Mouse (Mus musculus): ENCODE results near the gene Ints2.
"Not testable (repeated sequence)": the region's sequence is repeated elsewhere in the genome, so short reads cannot be mapped to it uniquely, and the experiment has no call there.

Ints2 gene

GRCm38 (mm10) chr11:86257460-86258076 lies at the start of gene Ints2:
Ints2 (minus strand) TSS chr11:86257575.
- DNase-seq: peak; percentile 97

- not testable (repeated sequence) for DNase-seq
Measured at GRCm38 (mm10) chr11:86292201-86292600, 34.8 kb upstream of the Ints2 start.

- DNase-seq: no peak
Measured at GRCm38 (mm10) chr11:86291714-86292113, 34.3 kb upstream of the Ints2 start.

GRCm38 (mm10) chr11:86285729-86286128 lies 28.4 kb upstream of the Ints2 start:
- DNase-seq: no peak

DNA sequence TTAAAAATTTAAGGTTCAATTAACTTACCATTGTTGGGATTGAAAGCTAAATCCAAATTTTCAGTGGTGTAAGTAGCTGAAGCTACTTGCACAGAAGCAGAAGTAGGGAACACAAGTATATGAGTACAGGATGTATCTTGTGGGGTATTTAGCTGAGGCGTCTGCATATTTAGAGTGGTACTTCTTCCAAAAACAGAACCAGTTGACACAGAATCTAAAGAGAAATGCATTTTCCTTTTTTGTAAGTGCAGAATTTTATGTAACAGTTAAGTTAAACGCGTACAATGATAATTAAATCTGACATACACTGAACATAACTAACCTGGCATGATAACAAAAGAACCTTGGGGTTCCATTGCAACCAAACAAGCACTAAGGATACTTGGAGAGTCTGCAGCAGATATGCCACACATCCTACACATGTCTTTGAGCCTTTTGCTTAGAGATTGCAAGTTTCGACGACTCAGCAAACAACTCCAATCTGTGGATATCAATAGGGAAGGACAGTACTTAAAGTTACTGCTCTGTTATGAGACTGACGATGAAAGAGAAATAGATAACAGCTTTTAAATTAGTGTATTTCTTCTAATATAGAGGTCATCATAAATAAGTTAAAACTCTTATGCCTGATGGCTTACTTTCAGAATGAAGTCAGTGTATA lies 21.2 kb upstream of the Ints2 start:
- no peak for DNase-seq

DNA sequence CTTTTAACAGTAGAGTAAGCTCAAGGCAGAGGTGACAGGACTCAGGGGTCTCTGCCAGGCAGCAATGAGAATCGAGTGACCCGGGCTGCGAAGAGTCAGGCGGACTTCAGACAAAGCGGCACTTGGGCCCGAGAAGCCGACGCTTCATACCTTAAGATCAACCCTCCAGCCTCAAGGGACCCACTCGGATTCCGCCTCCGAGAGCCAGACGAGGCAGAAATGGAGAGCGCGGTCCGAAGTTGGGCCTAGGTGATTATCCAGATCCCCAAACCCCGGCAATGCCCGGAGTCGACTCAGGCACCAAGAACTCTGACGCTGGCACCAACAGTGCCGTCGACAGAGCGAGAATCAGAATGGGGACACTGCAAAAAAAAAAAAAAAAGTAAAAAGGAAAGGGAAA lies 321 bp downstream of the Ints2 start:
- peak; percentile 51 for DNase-seq

GRCm38 (mm10) chr11:86253342-86253741 lies 4.0 kb downstream of the Ints2 start:
- no peak for DNase-seq

GRCm38 (mm10) chr11:86232446-86232845 lies 24.9 kb downstream of the Ints2 start:
- DNase-seq: peak; percentile 33

DNA sequence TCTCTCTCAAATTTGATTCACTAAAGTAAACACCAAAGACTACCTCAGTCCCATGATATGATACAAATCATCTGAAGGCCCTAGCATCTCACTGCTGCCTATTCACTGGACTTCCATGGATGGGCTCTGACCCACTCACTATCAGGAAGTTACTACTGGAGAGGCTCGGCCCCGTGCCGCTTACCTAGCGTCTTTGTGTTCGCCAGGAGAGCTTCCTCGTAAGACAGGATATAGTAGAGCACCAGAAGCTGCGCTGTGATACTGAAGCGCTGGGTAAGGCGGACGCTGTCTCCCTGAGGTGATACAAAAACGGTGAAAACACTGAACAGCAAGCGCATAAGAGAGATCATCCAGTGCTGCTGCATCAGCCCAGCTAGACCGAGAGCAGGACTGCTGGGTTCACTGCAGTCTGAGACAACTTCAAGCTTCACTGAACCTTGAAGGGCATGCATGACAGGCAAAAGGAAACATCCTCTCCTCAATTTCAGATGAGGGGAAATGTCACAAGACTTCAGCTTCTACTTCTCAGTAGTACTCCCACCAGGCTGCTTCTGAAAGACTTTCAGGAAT lies 25.5 kb downstream of the Ints2 start:
- DNase-seq: peak; percentile 23

GRCm38 (mm10) chr11:86226646-86227180 lies 30.7 kb downstream of the Ints2 start:
- no peak for DNase-seq

- no peak for DNase-seq
Measured at GRCm38 (mm10) chr11:86225761-86226160, 31.6 kb downstream of the Ints2 start.

GRCm38 (mm10) chr11:86211803-86212202 lies 45.6 kb downstream of the Ints2 start:
- no peak for DNase-seq

DNA sequence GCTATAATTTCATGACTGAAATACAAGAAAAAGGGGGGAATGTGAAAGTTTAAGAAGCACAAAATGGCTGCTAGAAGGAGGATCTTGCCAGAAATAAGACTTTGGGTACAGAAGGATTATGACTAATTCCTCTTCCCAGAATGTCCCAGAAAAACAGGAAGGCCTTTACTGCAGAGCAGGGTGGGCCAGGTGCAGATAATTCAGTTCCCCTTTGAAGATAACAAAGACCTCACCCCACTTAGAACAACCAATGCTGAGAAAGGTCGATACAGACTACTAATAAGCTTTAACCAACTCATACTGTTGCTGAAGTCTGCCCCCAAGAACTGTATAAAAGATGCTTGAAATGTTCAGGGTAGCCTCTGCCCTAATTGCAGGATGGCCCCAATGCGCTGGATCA lies 48.3 kb downstream of the Ints2 start:
- DNase-seq: no peak

GRCm38 (mm10) chr11:86205876-86206275 lies 51.5 kb downstream of the Ints2 start:
- DNase-seq: no peak

GRCm38 (mm10) chr11:86205031-86205430 lies 52.3 kb downstream of the Ints2 start:
- no peak for DNase-seq

- DNase-seq: peak; percentile 42
Measured at GRCm38 (mm10) chr11:86201901-86202675, 55.3 kb downstream of the Ints2 start.

DNA sequence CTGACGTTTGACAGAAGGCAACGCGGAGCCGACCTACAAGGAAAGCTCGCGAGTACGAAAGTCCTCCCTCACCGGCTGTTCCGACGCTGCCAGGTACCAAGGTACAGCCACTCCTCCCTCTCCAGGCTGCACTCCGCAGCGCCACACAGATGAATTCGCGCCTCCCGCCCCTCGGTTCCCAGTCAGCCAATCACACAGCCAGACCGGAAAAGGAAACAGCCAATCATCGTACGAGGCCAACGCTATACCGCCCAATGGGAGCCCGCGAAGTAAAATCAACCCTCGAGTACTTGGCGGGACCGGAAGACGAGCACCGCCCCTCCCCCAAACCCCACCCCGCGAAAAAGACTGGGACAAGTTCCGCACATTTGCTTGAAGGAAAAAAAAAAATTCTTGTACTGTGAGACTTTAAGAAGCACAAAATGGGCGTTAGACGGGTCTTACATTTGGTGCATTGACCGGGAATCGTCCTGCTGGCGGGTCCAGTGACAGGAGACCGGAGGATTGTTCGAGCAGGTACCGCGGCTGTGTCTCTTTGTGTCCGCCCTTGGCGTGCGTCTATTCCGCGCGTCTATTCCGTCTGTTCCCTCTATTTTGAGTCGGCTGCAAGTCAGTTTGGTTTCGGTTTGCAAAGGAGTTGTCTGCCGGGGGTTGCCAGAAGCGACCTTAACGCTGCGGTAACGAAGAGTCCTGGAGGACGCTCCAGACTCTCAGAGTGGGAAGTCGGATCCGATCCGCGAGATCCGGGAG lies 56.2 kb downstream of the Ints2 start, which contains the start of gene Brip1:
Gene Brip1, minus strand, starts transcription at position 157 of the 750 bp plus-strand sequence.
- DNase-seq: peak; percentile 94

- no peak for DNase-seq
Measured at GRCm38 (mm10) chr11:86200460-86201021, 56.8 kb downstream of the Ints2 start.

DNA sequence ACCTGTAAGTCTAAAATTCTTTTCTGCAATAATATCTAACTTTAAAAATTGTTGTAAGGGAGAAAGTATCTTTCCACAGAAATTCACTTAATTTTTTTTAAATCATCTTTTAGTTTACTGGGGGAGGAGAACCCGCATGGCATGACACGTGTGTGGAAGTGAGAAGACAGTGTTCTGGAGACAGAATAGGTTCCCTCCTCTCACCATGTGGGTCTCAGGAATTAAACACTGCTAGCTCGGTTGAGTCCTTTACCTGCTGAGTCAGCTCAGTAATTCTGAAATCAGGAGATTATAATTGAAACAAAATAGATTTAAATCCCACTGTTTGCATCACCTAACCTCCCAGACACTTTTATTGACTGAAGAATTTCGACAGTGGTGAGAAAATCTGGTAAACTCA lies 57.6 kb downstream of the Ints2 start:
- DNase-seq: no peak

DNA sequence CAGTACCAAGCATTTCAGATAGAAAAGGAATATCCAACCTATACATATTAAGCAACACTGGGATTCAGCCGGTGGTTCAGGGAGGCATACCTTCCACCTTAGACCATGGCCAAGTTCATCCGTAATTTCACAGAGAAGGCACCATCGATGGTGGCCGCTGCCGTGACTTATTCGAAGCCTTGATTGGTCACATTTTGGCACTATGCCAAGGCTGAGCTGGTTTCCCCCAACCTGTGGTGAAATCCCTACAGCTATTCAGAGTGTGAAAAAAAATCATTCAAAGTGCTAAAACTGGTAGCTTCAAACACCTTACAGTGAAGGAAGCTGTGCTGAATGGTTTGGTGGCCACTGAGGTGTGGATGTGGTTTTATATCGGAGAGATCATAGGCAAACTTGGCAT lies 72.2 kb downstream of the Ints2 start:
- not testable (repeated sequence) for DNase-seq

DNA sequence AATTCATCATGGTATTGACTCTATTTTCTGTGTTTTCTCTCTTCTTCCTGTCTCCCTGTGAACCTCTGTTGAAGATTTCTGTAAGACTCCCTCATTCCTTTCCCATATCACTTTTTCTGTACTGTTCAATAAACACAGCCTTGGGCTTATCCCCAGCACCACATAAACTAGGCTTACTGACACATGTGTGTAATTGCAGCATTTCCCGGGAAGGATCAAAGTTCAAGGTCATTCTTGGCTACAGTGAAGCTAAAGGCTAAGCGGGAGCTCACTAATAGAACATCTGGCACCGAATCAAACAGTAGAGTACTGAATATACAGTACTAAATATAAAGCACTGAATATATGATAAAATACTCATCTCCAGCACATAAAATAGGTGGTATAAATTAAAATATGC lies 81.5 kb downstream of the Ints2 start:
- DNase-seq: no peak

DNA sequence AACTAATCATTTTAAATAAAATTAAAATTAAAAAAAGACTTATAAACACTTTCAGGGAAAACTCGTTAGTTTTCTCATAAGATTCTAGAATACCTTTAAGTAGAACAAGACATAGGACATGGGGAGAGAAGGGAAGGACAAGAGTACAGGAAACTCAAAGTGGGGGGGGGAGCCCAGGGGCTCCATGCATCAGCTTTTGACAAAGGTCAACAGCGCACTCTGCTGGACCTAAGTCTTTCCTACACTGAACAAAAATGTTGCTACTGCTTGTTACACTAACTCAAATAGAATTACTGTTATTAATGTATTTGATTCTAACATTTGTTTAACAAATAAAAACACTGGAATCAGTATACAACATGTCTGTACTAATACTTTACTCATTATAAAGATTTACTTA lies 83.2 kb downstream of the Ints2 start:
- DNase-seq: peak; percentile 81

All from kidney, postnatal 10 days (tissue).